Mouse (Mus musculus): ENCODE measurements around the gene Nlrp4a. TPM values are rescaled to one million over a fixed set of nuclear protein-coding genes. Genes with fewer than 3 reads are reported as not detected.
"Not testable (repeated sequence)": the region's sequence is repeated elsewhere in the genome, so short reads cannot be mapped to it uniquely, and the experiment has no call there.

The Nlrp4a gene
- polyA plus RNA-seq (2015; fragmentation: Nextera tagmentation; extraction: Ambion mirVana): not detected in 2 replicates

GRCm38 (mm10) chr7:26434813-26435212 lies at the start of gene Nlrp4a:
Gene Nlrp4a (plus strand): TSS chr7:26435113.
- Histone ChIP-seq H3K27ac (ENCODE audit: low read length) (no peak within 1 kb of the TSS), H3K36me3 (ENCODE audit: control insufficient read depth, insufficient read depth) (no peaks in the 10 kb centered on the region), H3K9ac (ENCODE audit: low read length) (no peak within 1 kb of the TSS), H3K4me1 (ENCODE audit: control insufficient read depth, insufficient read depth, low read length) (no peaks in the 10 kb centered on the region), H3K4me2 (ENCODE audit: low read depth, low read length) (no peak within 1 kb of the TSS), H3K4me3 (ENCODE audit: low read length) (no peak within 1 kb of the TSS), H3K9me3 (replicated peaks; ENCODE audit: control insufficient read depth, low read length) (peaks cover 7% of the 10 kb centered on the region; the same call in 1 of the 2 replicates), H3K27me3 (ENCODE audit: control insufficient read depth, insufficient read depth, low read length) (no peaks in the 10 kb centered on the region)
- 78% methylated on average over 5 of the region's 5 CpGs for WGBS
- no peak for ATAC-seq (replicated peaks; ENCODE audit: extremely low read depth, insufficient read depth, low FRiP score)

GRCm38 (mm10) chr7:26386691-26387090 lies 48.2 kb upstream of the Nlrp4a start:
- H3K27ac ChIP-seq (ENCODE audit: low read length); H3K4me1 ChIP-seq (ENCODE audit: control insufficient read depth, insufficient read depth, low read length); H3K36me3 ChIP-seq (ENCODE audit: control insufficient read depth, insufficient read depth); H3K4me2 ChIP-seq (ENCODE audit: low read depth, low read length); H3K4me3 ChIP-seq (ENCODE audit: low read length); ATAC-seq (replicated peaks; ENCODE audit: extremely low read depth, insufficient read depth, low FRiP score); H3K27me3 ChIP-seq (ENCODE audit: control insufficient read depth, insufficient read depth, low read length); H3K9ac ChIP-seq (ENCODE audit: low read length); H3K9me3 ChIP-seq (replicated peaks; ENCODE audit: control insufficient read depth, low read length): not testable (repeated sequence)
- 70% methylated on average over 5 of the region's 5 CpGs for WGBS

GRCm38 (mm10) chr7:26391137-26391536 lies 43.8 kb upstream of the Nlrp4a start:
- H3K4me1 ChIP-seq (ENCODE audit: control insufficient read depth, insufficient read depth, low read length); H3K36me3 ChIP-seq (ENCODE audit: control insufficient read depth, insufficient read depth); H3K27ac ChIP-seq (ENCODE audit: low read length); H3K4me2 ChIP-seq (ENCODE audit: low read depth, low read length); H3K4me3 ChIP-seq (ENCODE audit: low read length); ATAC-seq (replicated peaks; ENCODE audit: extremely low read depth, insufficient read depth, low FRiP score); H3K9me3 ChIP-seq (replicated peaks; ENCODE audit: control insufficient read depth, low read length); H3K27me3 ChIP-seq (ENCODE audit: control insufficient read depth, insufficient read depth, low read length); H3K9ac ChIP-seq (ENCODE audit: low read length): not testable (repeated sequence)
- 70% methylated on average over 2 of the region's 2 CpGs for WGBS

GRCm38 (mm10) chr7:26391811-26392210 lies 43.1 kb upstream of the Nlrp4a start:
- not testable (repeated sequence) for H3K9ac ChIP-seq (ENCODE audit: low read length); H3K9me3 ChIP-seq (replicated peaks; ENCODE audit: control insufficient read depth, low read length); H3K4me3 ChIP-seq (ENCODE audit: low read length); H3K27me3 ChIP-seq (ENCODE audit: control insufficient read depth, insufficient read depth, low read length); H3K36me3 ChIP-seq (ENCODE audit: control insufficient read depth, insufficient read depth); H3K4me1 ChIP-seq (ENCODE audit: control insufficient read depth, insufficient read depth, low read length); H3K4me2 ChIP-seq (ENCODE audit: low read depth, low read length); ATAC-seq (replicated peaks; ENCODE audit: extremely low read depth, insufficient read depth, low FRiP score); H3K27ac ChIP-seq (ENCODE audit: low read length)
- 78% methylated on average over 6 of the region's 6 CpGs for WGBS

GRCm38 (mm10) chr7:26403600-26403999 lies 31.3 kb upstream of the Nlrp4a start, which contains the start of gene Nlrp9c:
Gene Nlrp9c (minus strand): TSS chr7:26403700.
- not testable (repeated sequence) for H3K4me2 ChIP-seq (ENCODE audit: low read depth, low read length); ATAC-seq (replicated peaks; ENCODE audit: extremely low read depth, insufficient read depth, low FRiP score); H3K4me3 ChIP-seq (ENCODE audit: low read length); H3K9me3 ChIP-seq (replicated peaks; ENCODE audit: control insufficient read depth, low read length); H3K27me3 ChIP-seq (ENCODE audit: control insufficient read depth, insufficient read depth, low read length); H3K4me1 ChIP-seq (ENCODE audit: control insufficient read depth, insufficient read depth, low read length); H3K36me3 ChIP-seq (ENCODE audit: control insufficient read depth, insufficient read depth); H3K9ac ChIP-seq (ENCODE audit: low read length); H3K27ac ChIP-seq (ENCODE audit: low read length)
- WGBS: 34% methylated on average over 2 of the region's 2 CpGs

GRCm38 (mm10) chr7:26476690-26477089 lies 41.8 kb downstream of the Nlrp4a start:
- no peaks in the 10 kb centered on the region for H3K27me3 ChIP-seq (ENCODE audit: control insufficient read depth, insufficient read depth, low read length)
- H3K4me1 ChIP-seq (ENCODE audit: control insufficient read depth, insufficient read depth, low read length): no peaks in the 10 kb centered on the region
- no peak overlapping the region for H3K9ac ChIP-seq (ENCODE audit: low read length)
- peaks cover 8% of the 10 kb centered on the region for H3K9me3 ChIP-seq (replicated peaks; ENCODE audit: control insufficient read depth, low read length)
- no peak for ATAC-seq (replicated peaks; ENCODE audit: extremely low read depth, insufficient read depth, low FRiP score)
- no peaks in the 10 kb centered on the region for H3K36me3 ChIP-seq (ENCODE audit: control insufficient read depth, insufficient read depth)
- no peak overlapping the region for H3K4me2 ChIP-seq (ENCODE audit: low read depth, low read length)
- H3K4me3 ChIP-seq (ENCODE audit: low read length): no peak overlapping the region
- H3K27ac ChIP-seq (ENCODE audit: low read length): no peak overlapping the region

- not testable (repeated sequence) for H3K4me2 ChIP-seq (ENCODE audit: low read depth, low read length); H3K36me3 ChIP-seq (ENCODE audit: control insufficient read depth, insufficient read depth); H3K27me3 ChIP-seq (ENCODE audit: control insufficient read depth, insufficient read depth, low read length); H3K9me3 ChIP-seq (replicated peaks; ENCODE audit: control insufficient read depth, low read length); H3K9ac ChIP-seq (ENCODE audit: low read length); ATAC-seq (replicated peaks; ENCODE audit: extremely low read depth, insufficient read depth, low FRiP score); H3K27ac ChIP-seq (ENCODE audit: low read length); H3K4me3 ChIP-seq (ENCODE audit: low read length); H3K4me1 ChIP-seq (ENCODE audit: control insufficient read depth, insufficient read depth, low read length)
- 79% methylated on average over 18 of the region's 18 CpGs for WGBS
Observed at GRCm38 (mm10) chr7:26489514-26489913, 54.6 kb downstream of the Nlrp4a start.

Other genes starting within 250 kb of the Nlrp4a start
- gene Vmn1r184, start 174.8 kb upstream of the Nlrp4a start, polyA plus RNA-seq (2015; fragmentation: Nextera tagmentation; extraction: Ambion mirVana): not detected in 2 replicates
- gene Cyp2a4, start 127.9 kb upstream of the Nlrp4a start, polyA plus RNA-seq (2015; fragmentation: Nextera tagmentation; extraction: Ambion mirVana): not detected in 2 replicates
- gene Nlrp9c, start 31.4 kb upstream of the Nlrp4a start, polyA plus RNA-seq (2015; fragmentation: Nextera tagmentation; extraction: Ambion mirVana): not detected in 2 replicates
- gene Nlrp9a, start 99.9 kb downstream of the Nlrp4a start, polyA plus RNA-seq (2015; fragmentation: Nextera tagmentation; extraction: Ambion mirVana): not detected in 2 replicates
- gene Vmn1r185, start 183.4 kb downstream of the Nlrp4a start, polyA plus RNA-seq (2015; fragmentation: Nextera tagmentation; extraction: Ambion mirVana): not detected in 2 replicates